Mouse (Mus musculus) myocyte (in vitro differentiated cells): Measurements from ENCODE around the gene Stard3nl. TPM values are rescaled to one million over a fixed set of nuclear protein-coding genes. Genes with fewer than 3 reads are reported as not detected.

ENCODE experiments used
- H3K27me3 ChIP-seq: one replicate; pipeline ENCODE4 v1.6.1; 2011; ENCODE audit not compliant: control insufficient read depth, insufficient read depth, insufficient read length
- H3K36me3 ChIP-seq: one replicate; pipeline ENCODE4 v1.6.1; 2011; ENCODE audit not compliant: control insufficient read depth, insufficient read depth
- H3K4me2 ChIP-seq: one replicate; pipeline ENCODE4 v1.6.1; 2011; ENCODE audit warnings: low read depth, control low read depth
- H3K4me3 ChIP-seq: one replicate; pipeline ENCODE4 v1.5.1; 2011; ENCODE audit warnings: mild to moderate bottlenecking, control low read depth, moderate library complexity
- H3K79me2 ChIP-seq: one replicate; pipeline ENCODE4 v1.6.1; 2011; ENCODE audit not compliant: control insufficient read depth, insufficient read depth
- H3ac ChIP-seq: one replicate; pipeline ENCODE4 v1.6.1; 2011; ENCODE audit not compliant: control insufficient read depth, insufficient read length
- CEBPB ChIP-seq: IDR thresholded peaks from 2 replicates; pipeline ENCODE4 v1.6.1; 2011; ENCODE audit warnings: mild to moderate bottlenecking, moderate library complexity; ENCODE audit not compliant: poor library complexity, insufficient read depth, severe bottlenecking
- E2F4 ChIP-seq: IDR thresholded peaks from one replicate; pipeline ENCODE4 v1.6.1; 2011; ENCODE audit warnings: mild to moderate bottlenecking, control low read depth, moderate library complexity; ENCODE audit not compliant: insufficient read depth
- MAX ChIP-seq: IDR thresholded peaks from one replicate; pipeline ENCODE4 v1.6.1; 2011; ENCODE audit warnings: low read depth, mild to moderate bottlenecking, control low read depth
- MYOD1 ChIP-seq, 3 experiments: IDR thresholded peaks; one replicate each; pipeline ENCODE4 v1.6.1; 2011; ENCODE audit warnings: control low read depth in 2 of 3, low read depth in 2 of 3, mild to moderate bottlenecking in 2 of 3, moderate library complexity in 1 of 3; ENCODE audit not compliant: insufficient read length in 2 of 3, control insufficient read depth in 1 of 3
- MYOG ChIP-seq, 3 experiments: IDR thresholded peaks; one replicate each; pipeline ENCODE4 v1.6.1; 2011; ENCODE audit warnings: control low read depth in 2 of 3, low read depth in 2 of 3, mild to moderate bottlenecking in 2 of 3; ENCODE audit not compliant: insufficient read length in 2 of 3, control insufficient read depth in 1 of 3, insufficient read depth in 1 of 3
- POLR2A ChIP-seq: IDR thresholded peaks from one replicate; pipeline ENCODE4 v1.6.1; 2011; ENCODE audit warnings: low read depth, mild to moderate bottlenecking, control low read depth, moderate library complexity; ENCODE audit not compliant: insufficient read length
- POLR2AphosphoS2 ChIP-seq: IDR thresholded peaks from one replicate; pipeline ENCODE4 v1.6.1; 2011; ENCODE audit warnings: low read depth, control low read depth; ENCODE audit not compliant: insufficient read length
- REST ChIP-seq: IDR thresholded peaks from one replicate; pipeline ENCODE4 v1.6.1; 2011; ENCODE audit warnings: mild to moderate bottlenecking, control low read depth, moderate library complexity; ENCODE audit not compliant: insufficient read depth, insufficient read length
- SRF ChIP-seq: IDR thresholded peaks from one replicate; pipeline ENCODE4 v1.6.1; 2011; ENCODE audit warnings: low read depth; ENCODE audit not compliant: control insufficient read depth, insufficient read length
- TCF12 ChIP-seq: IDR thresholded peaks from one replicate; pipeline ENCODE4 v1.6.1; 2011; ENCODE audit warnings: mild to moderate bottlenecking, control low read depth; ENCODE audit not compliant: poor library complexity, insufficient read depth, severe bottlenecking
- TCF3 ChIP-seq: IDR thresholded peaks from one replicate; pipeline ENCODE4 v1.6.1; 2011; ENCODE audit warnings: low read depth, control low read depth; ENCODE audit not compliant: insufficient read length
- USF1 ChIP-seq: IDR thresholded peaks from one replicate; pipeline ENCODE4 v1.6.1; 2011; ENCODE audit warnings: low read depth, mild to moderate bottlenecking, control low read depth, moderate library complexity
- polyA plus RNA-seq: library from polyadenylated mRNA; unstranded; fragments of >200 nt; fragmentation: generic; extraction: Trizol; gene quantifications from one replicate; pipeline ENCODE4 v1.2.1, GENCODE M21; 2012; ENCODE audit warnings: missing spikeins

Stard3nl gene
- polyA plus RNA-seq, 1 experiment, result 25.7 TPM

DNA sequence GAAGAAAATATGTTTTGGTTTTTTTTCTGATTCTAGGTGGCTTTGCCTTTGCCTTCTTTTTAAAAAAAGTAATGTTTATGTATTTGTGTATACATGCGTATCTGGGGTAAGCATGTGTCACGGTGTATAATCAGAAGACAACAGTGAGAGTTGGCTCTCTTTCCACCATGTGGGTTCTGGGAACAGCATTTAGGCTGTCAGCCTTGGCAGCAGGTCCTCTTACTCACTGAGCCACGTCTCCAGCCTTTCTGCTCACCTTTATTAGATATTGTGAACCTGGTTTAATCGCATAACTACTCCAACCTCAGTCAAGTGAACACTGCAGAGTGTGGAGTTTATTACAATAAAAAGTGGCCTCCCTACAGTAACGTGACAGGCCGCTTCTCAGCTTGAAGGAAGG is 26.8 kb downstream of the Stard3nl start:
- H3K27me3 ChIP-seq, result no peaks in the 10 kb centered on the region
- H3K4me2 ChIP-seq, result no peak overlapping the region
- no peak overlapping the region for H3K4me3 ChIP-seq
- no peaks in the 10 kb centered on the region for H3K79me2 ChIP-seq
- TF ChIP-seq TCF3, result no peak
- TF ChIP-seq REST, result no peak
- TF ChIP-seq MAX, result no peak
- TF ChIP-seq TCF12, result no peak
- no peak for TF ChIP-seq MYOD1 (IDR thresholded peaks at IDR 0.05; ENCODE audit: control insufficient read depth in 1 of 3, insufficient read length in 2 of 3, low read depth in 2 of 3)
- no peak for TF ChIP-seq POLR2AphosphoS2
- TF ChIP-seq SRF, result no peak
- no peak for TF ChIP-seq CEBPB
- no peak for TF ChIP-seq POLR2A
- TF ChIP-seq E2F4, result no peak
- no peak for TF ChIP-seq USF1
- TF ChIP-seq MYOG (IDR thresholded peaks at IDR 0.05; ENCODE audit: control insufficient read depth in 1 of 3, insufficient read depth in 1 of 3, insufficient read length in 2 of 3, low read depth in 2 of 3), result no peak
- peaks cover 6% of the 10 kb centered on the region for H3K36me3 ChIP-seq
- no peak overlapping the region for H3ac ChIP-seq

DNA sequence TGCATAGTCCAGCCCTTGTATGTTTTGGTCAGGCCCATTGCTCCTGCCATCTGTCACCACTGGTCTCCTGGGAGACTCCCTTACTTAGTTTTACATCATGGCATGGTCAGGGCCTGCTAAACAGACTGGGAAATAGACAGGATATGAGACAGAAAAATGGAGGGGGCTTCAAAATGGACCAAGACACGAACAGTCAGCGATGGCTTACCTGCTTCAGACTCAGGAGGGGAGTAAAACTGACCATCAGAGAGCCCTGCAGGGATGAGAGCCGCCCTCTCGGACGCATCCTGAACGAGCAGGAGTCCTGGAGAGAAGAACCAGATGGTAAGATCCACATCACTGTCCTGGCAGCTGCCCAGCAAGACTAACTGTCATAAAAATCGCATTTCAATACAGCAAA is 28.1 kb downstream of the Stard3nl start:
- peaks cover 6% of the 10 kb centered on the region for H3K36me3 ChIP-seq
- H3K79me2 ChIP-seq, result no peaks in the 10 kb centered on the region
- H3K4me2 ChIP-seq, result no peak overlapping the region
- no peak for TF ChIP-seq MYOG (IDR thresholded peaks at IDR 0.05; ENCODE audit: control insufficient read depth in 1 of 3, insufficient read depth in 1 of 3, insufficient read length in 2 of 3, low read depth in 2 of 3)
- TF ChIP-seq POLR2A, result no peak
- no peak for TF ChIP-seq POLR2AphosphoS2
- no peak for TF ChIP-seq E2F4
- no peak for TF ChIP-seq MAX
- no peak for TF ChIP-seq CEBPB
- no peak for TF ChIP-seq REST
- no peak for TF ChIP-seq USF1
- no peak for TF ChIP-seq MYOD1 (IDR thresholded peaks at IDR 0.05; ENCODE audit: control insufficient read depth in 1 of 3, insufficient read length in 2 of 3, low read depth in 2 of 3)
- no peak for TF ChIP-seq SRF
- TF ChIP-seq TCF12, result no peak
- TF ChIP-seq TCF3, result no peak
- H3K27me3 ChIP-seq, result no peaks in the 10 kb centered on the region
- H3K4me3 ChIP-seq, result no peak overlapping the region
- no peak overlapping the region for H3ac ChIP-seq

DNA sequence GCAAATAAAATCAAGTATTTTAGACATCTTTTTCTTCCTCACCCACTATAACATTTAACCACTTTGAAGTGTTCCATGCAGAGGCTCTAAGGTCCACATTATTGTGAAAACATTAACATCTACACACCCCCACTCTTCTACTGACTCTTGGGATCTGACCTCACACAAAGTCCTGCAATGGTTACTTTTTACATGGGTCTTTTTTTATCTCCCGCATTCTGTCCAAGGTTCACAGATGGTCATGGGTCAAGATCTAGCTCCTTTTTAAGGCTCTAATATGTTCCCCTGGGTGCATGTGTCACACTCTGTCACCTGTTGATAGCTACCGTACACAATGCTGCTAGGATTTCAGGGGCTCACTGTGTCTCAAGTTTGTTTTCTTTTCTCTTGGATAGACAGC is 28.7 kb downstream of the Stard3nl start:
- Histone ChIP-seq H3K36me3 (peaks cover 6% of the 10 kb centered on the region), H3K4me3 (no peak overlapping the region), H3K27me3 (no peaks in the 10 kb centered on the region), H3K4me2 (no peak overlapping the region), H3ac (no peak overlapping the region), H3K79me2 (no peaks in the 10 kb centered on the region)
- no peak for TF ChIP-seq SRF
- no peak for TF ChIP-seq MAX
- no peak for TF ChIP-seq REST
- no peak for TF ChIP-seq MYOD1 (IDR thresholded peaks at IDR 0.05; ENCODE audit: control insufficient read depth in 1 of 3, insufficient read length in 2 of 3, low read depth in 2 of 3)
- TF ChIP-seq TCF12, result no peak
- no peak for TF ChIP-seq E2F4
- no peak for TF ChIP-seq POLR2A
- TF ChIP-seq TCF3, result no peak
- TF ChIP-seq MYOG (IDR thresholded peaks at IDR 0.05; ENCODE audit: control insufficient read depth in 1 of 3, insufficient read depth in 1 of 3, insufficient read length in 2 of 3, low read depth in 2 of 3), result no peak
- TF ChIP-seq USF1, result no peak
- no peak for TF ChIP-seq CEBPB
- no peak for TF ChIP-seq POLR2AphosphoS2

DNA sequence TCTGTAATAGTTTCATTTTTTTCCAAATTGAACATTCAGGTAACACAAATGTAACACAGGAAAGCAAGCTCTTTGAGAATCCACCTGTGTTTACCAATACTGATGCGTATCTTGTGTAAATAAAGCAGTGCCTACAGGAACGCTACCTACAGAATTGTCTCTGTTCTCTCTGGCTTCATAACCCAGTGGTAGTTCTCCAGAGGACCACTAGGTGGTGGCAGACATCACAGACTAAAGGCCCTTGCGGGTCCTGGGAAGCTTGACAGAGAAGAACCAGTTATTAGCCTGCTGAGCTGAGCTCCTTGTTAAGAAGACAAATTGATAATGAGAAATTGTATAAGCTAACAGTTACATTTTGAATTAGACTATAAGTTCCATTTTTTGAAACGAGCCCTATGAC is 30.0 kb downstream of the Stard3nl start:
- TF ChIP-seq TCF12 (no peak), MYOG (IDR thresholded peaks at IDR 0.05; ENCODE audit: control insufficient read depth in 1 of 3, insufficient read depth in 1 of 3, insufficient read length in 2 of 3, low read depth in 2 of 3) (no peak)
- H3K36me3 ChIP-seq, result peaks cover 6% of the 10 kb centered on the region
- no peak overlapping the region for H3K4me2 ChIP-seq

DNA sequence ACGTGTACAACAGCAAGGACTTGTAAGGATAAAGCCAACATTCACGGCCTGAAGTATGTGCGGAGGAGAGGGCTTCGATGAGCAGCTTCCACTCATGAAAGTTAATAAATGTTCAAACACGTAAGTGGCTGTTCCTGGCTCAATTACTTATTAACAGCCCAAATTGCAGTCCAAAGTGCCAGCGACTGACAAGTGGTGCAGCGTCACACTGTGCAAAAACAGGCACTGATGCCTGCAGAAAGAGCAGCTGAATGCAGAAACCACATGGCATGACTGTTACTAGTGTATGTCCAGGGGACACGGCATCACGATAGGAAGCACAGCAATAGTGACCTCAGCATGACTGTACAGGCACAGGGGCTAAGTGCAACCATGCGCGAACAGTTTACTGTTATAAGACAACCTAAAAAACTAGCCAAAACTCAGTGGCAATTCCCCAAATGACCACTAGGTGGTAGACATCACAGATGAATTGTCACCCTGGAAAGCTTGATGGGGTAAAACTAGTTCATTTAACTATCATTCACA is 31.3 kb downstream of the Stard3nl start:
- H3ac ChIP-seq, result no peak overlapping the region
- H3K27me3 ChIP-seq, result no peaks in the 10 kb centered on the region
- H3K36me3 ChIP-seq, result peaks cover 7% of the 10 kb centered on the region
- TF ChIP-seq USF1 (no peak), TCF3 (no peak), POLR2AphosphoS2 (no peak), REST (no peak), SRF (no peak), E2F4 (no peak), MYOD1 (IDR thresholded peaks at IDR 0.05; ENCODE audit: control insufficient read depth in 1 of 3, insufficient read length in 2 of 3, low read depth in 2 of 3) (no peak)
- H3K4me2 ChIP-seq, result no peak overlapping the region
- no peak overlapping the region for H3K4me3 ChIP-seq
- no peaks in the 10 kb centered on the region for H3K79me2 ChIP-seq

More for the DNA sequence above, 30.0 kb downstream of the Stard3nl start:
- H3K79me2 ChIP-seq, result no peaks in the 10 kb centered on the region
- no peaks in the 10 kb centered on the region for H3K27me3 ChIP-seq
- no peak overlapping the region for H3K4me3 ChIP-seq
- no peak overlapping the region for H3ac ChIP-seq
